Mouse (Mus musculus) CH12.LX (cell line): Measurements from ENCODE around the gene Eepd1.

Experiments
- CHD1 ChIP-seq: IDR thresholded peaks from 2 replicates; pipeline ENCODE4 v1.6.1; 2012; ENCODE audit warnings: low read depth, low read length, improper control_type of control experiment, inconsistent platforms
- CTCF ChIP-seq, 2 experiments: IDR thresholded peaks in 1 of 2; conservative IDR thresholded peaks in 1 of 2; 2 replicates each; pipeline ENCODE4 v1.5.1; 2011 to 2012; ENCODE audit warnings: low read depth in 2 of 2, low read length in 2 of 2, improper control_type of control experiment in 1 of 2, inconsistent platforms in 1 of 2, mild to moderate bottlenecking in 1 of 2, moderate library complexity in 1 of 2
- EP300 ChIP-seq: IDR thresholded peaks from 2 replicates; pipeline ENCODE4 v1.6.1; 2011; ENCODE audit warnings: low read length, improper control_type of control experiment
- ETS1 ChIP-seq: conservative IDR thresholded peaks from 2 replicates; pipeline ENCODE4 v1.6.1; 2012; ENCODE audit warnings: low read depth, mild to moderate bottlenecking, inconsistent platforms, low read length, improper control_type of control experiment, moderate library complexity
- JUND ChIP-seq: conservative IDR thresholded peaks from 2 replicates; pipeline ENCODE4 v1.6.1; 2011; ENCODE audit warnings: low read depth, low read length, improper control_type of control experiment
- KAT2A ChIP-seq: IDR thresholded peaks from 2 replicates; pipeline ENCODE4 v1.6.1; 2012; ENCODE audit warnings: low read length, improper control_type of control experiment, inconsistent platforms; ENCODE audit not compliant: insufficient replicate concordance
- MAZ ChIP-seq: IDR thresholded peaks from 2 replicates; pipeline ENCODE4 v1.6.1; 2012; ENCODE audit warnings: low read depth, mild to moderate bottlenecking, inconsistent platforms, low read length, improper control_type of control experiment, moderate library complexity
- MEF2A ChIP-seq: IDR thresholded peaks from 2 replicates; pipeline ENCODE4 v1.6.1; 2014; ENCODE audit warnings: low read depth, mild to moderate bottlenecking, inconsistent platforms, low read length, improper control_type of control experiment, borderline replicate concordance
- NRF1 ChIP-seq: IDR thresholded peaks from 2 replicates; pipeline ENCODE4 v1.6.1; 2014; ENCODE audit warnings: low read depth, mild to moderate bottlenecking, inconsistent platforms, low read length, improper control_type of control experiment, moderate library complexity
- POLR2A ChIP-seq: IDR thresholded peaks from 2 replicates; pipeline ENCODE4 v1.6.1; 2011; ENCODE audit warnings: low read depth, mild to moderate bottlenecking, improper control_type of control experiment, low read length
- TCF12 ChIP-seq: IDR thresholded peaks from 2 replicates; pipeline ENCODE4 v1.6.1; 2014; ENCODE audit warnings: low read depth, mild to moderate bottlenecking, inconsistent platforms, low read length, improper control_type of control experiment
- USF1 ChIP-seq: IDR thresholded peaks from 2 replicates; pipeline ENCODE4 v1.6.1; 2014; ENCODE audit warnings: low read depth, mild to moderate bottlenecking, inconsistent platforms, low read length, improper control_type of control experiment
- ZMIZ1 ChIP-seq: IDR thresholded peaks from 2 replicates; pipeline ENCODE4 v1.6.1; 2012; ENCODE audit warnings: low read depth, mild to moderate bottlenecking, inconsistent platforms, low read length, improper control_type of control experiment
- ZNF384 ChIP-seq: IDR thresholded peaks from 2 replicates; pipeline ENCODE4 v1.6.1; 2012; ENCODE audit warnings: low read depth, low read length, improper control_type of control experiment, inconsistent platforms

- TF ChIP-seq POLR2A, result no peak
- no peak for TF ChIP-seq ZNF384
- no peak for TF ChIP-seq ZMIZ1
- no peak for TF ChIP-seq MEF2A
- TF ChIP-seq JUND, result no peak
- TF ChIP-seq CHD1, result no peak
- TF ChIP-seq CTCF (conservative IDR thresholded peaks at IDR 0.05 in 1 of 2, IDR thresholded peaks at IDR 0.05 in 1 of 2; ENCODE audit: low read depth in 2 of 2, low read length in 2 of 2), result no peak
- no peak for TF ChIP-seq TCF12
- TF ChIP-seq MAZ, result no peak
- no peak for TF ChIP-seq ETS1
- TF ChIP-seq USF1, result no peak
- no peak for TF ChIP-seq EP300
- no peak for TF ChIP-seq NRF1
- no peak for TF ChIP-seq KAT2A
These were observed 12.6 kb downstream of the Eepd1 start for GRCm38 (mm10) chr9:25493918-25494317.
